Mouse (Mus musculus): ENCODE results near the gene Vps9d1. TPM values are rescaled to one million over a fixed set of nuclear protein-coding genes. Genes with fewer than 3 reads are reported as not detected.
"Not testable (repeated sequence)": the region's sequence is repeated elsewhere in the genome, so short reads cannot be mapped to it uniquely, and the experiment has no call there.

Vps9d1 gene
- polyA plus RNA-seq (2017; shearing (Covaris generic)), result 10 to 100 TPM in 1 of 3 experiments, 1 to 10 TPM in 2; 7.3 to 12.9 (median 7.4) TPM

DNA sequence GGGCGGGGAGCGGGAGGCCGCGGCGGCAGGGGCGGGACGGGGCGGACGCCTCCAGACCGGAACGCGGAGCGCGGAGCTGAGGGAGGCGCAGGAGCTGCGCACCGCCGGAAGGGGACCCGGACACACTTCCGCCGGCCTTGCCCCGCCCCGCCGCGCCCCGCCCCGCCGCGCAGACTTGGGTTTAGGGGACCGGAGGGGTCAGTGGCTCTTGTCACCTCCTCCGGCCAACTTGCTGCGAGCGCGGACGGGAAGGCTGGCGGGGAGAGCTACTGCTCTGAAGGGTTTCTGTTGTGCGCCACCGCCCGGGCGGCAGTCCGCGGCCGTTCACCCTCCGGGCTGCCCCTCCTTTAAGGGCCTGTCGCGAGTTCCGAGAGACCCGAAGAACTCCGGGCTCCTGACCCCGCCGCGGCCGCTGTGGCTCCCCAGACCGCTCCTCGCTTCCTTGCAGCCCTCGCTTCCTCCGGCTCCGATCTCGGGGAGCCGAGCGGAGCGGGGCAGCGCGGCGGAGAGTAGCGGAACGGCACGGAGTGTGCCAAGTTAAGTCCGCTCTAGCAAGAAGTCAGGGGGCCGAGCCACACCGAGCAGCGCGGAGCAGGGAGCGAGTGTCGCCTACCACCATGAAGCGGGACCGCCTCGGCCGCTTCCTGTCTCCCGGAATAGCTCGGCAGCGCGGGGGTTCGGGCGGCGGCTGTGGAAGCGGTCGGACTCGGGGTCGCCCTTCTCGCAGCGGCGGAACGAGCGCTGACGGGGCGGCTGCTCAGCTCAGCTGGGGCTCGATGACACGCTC lies at the start of gene Vps9d1, which contains the start of gene Zfp276:
Gene Vps9d1, minus strand, starts transcription at position 250 of the 787 bp plus-strand sequence.
Gene Zfp276, plus strand, starts transcription at position 97 of the 787 bp plus-strand sequence.
- peak; percentile 74 for ATAC-seq

- ATAC-seq, result no peak
Observed at GRCm38 (mm10) chr8:123298301-123298700, 44.2 kb upstream of the Vps9d1 start.

DNA sequence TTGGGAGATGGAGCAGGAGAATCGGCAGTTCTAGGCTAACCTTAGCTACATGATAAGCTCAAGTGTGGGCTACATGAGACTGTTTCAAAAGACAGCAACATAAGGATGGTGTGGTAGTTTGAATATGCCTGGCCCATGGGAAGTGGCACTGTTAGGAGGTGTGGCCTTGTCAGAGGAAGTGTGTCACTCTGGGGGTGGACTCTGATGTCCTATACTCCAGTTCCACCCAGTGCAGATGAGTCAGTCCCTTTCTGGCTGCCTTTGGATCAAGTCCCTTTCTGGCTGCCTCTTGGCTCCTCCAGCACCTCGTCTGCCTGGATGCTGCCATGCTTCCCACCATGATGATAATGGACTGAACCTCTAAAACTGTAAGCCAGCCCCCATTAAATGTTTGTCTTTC lies 38.6 kb upstream of the Vps9d1 start:
- ATAC-seq, result no peak

GRCm38 (mm10) chr8:123292281-123292680 lies 38.1 kb upstream of the Vps9d1 start:
- no peak for ATAC-seq

DNA sequence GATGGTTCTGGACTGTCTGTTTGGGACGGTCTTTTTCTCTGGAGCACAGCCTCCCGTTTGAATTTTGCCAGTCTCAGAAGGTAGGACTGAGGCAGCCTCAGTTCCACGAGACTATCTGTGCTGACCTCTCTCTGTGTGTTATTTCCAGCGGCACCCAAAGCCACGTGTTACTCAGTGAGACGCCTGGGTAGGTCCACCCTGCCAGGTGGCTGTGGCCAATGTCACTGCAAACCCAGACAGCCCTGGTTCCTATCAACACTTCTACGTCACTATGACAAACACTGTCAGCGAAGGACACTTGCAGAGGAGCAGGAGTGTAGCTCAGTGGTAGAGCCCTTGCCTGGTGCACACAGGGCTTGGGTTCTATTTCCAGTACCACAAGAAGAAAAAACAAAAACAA lies 37.6 kb upstream of the Vps9d1 start:
- ATAC-seq, result no peak

- ATAC-seq, result no peak
Observed at GRCm38 (mm10) chr8:123290679-123291078, 36.5 kb upstream of the Vps9d1 start.

DNA sequence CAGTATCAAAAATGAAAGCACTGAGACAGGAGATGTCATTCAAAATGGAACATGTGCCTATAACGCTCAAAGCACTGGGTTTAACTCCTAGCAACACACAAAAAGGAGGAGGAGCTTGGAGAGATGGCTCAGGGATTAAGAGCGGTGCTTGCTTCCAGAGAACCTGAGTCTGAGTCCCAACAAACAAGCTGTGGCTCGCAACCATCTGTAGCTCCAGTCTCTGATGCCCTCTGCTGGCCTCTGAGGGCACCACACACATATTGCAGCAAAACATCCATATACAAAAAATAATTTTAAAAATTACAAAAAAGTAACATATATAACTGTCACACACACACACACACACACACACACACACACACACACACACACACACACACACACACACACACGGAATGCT lies 36.0 kb upstream of the Vps9d1 start:
- ATAC-seq, result no peak

- no peak for ATAC-seq
Observed at GRCm38 (mm10) chr8:123287362-123287761, 33.2 kb upstream of the Vps9d1 start.

- ATAC-seq, result no peak
Observed at GRCm38 (mm10) chr8:123284493-123284892, 30.3 kb upstream of the Vps9d1 start.

GRCm38 (mm10) chr8:123283991-123284390 lies 29.8 kb upstream of the Vps9d1 start:
- no peak for ATAC-seq

GRCm38 (mm10) chr8:123282994-123283393 lies 28.8 kb upstream of the Vps9d1 start:
- ATAC-seq, result not testable (repeated sequence)

DNA sequence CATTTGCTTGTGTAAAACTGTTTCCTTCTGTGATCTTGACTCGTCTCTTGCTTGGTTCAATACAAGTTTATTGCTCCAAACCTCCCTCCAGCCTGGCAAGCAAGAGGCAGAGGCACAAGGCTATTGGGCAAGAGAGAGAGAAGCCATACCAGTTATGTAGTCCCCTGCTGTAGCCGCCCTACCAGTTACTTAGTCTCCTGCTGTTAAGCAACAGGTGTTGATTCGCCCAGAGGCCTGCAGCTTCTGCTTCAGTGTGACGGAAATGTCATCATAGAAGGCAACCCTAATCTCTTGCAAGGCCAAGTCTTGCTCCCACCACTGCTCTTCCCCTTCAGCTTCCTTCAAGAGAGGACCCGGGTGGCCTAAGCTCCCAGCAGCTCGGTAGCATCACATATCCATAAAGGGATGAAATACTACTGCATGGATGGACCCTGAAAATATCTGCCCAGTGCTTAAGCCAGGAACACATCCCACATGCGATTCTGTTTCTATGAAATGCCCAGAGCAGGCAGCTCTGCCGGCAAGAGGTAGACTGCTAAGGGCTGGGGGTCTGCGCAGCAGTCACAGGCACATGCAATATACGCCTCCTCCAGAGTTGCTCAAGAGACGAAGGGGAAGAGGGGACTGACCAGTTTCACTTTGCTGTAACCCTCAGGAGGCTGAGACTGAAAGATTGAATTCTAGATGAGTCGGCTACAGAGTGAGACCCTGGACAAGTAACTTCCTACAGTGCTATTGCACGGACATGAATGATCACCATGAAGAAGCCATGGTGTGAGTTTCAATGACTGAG lies 26.4 kb upstream of the Vps9d1 start:
- no peak for ATAC-seq

GRCm38 (mm10) chr8:123279828-123280227 lies 25.7 kb upstream of the Vps9d1 start:
- no peak for ATAC-seq

GRCm38 (mm10) chr8:123278445-123278844 lies 24.3 kb upstream of the Vps9d1 start:
- ATAC-seq, result no peak

- no peak for ATAC-seq
Observed at GRCm38 (mm10) chr8:123275096-123275495, 20.9 kb upstream of the Vps9d1 start.

DNA sequence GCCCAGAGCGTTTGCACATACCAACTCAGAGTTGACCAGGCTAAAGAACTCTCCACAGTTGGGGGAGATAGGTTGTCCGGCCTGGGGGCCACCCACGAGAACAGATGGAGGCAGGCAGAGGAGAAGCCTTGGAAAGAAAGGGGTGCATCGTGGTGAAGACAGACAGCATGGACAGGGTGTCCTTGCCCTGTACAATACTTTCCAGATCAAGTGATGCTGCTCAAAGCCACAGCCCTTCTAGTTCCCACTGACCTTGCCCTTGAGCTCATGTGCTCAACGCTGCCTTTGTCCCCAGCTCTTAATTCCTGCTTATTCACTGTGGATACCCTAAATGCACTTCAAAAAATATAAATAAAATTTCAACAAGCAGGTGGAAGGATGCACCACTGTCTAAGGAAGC lies 20.3 kb upstream of the Vps9d1 start:
- no peak for ATAC-seq

DNA sequence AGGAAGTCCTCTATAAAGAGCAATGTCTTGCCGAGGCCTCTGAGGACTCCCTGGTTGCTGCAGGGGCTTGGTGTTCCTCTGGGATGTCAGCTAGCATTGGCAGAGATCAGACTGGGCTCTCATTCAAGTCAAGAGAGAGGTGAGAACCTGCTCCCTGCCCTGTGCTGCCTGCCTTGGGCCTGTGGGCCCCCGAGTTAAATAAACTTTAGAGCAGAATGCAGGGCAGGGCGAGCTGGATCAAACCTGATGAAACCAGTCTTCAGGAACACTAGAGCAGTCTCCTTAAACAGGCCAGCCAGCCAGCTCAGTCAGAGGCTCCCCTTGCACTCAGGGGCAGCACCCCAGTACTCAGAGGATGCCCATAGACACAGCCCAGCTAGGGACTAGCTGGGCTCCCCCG lies 17.8 kb upstream of the Vps9d1 start:
- ATAC-seq, result no peak

DNA sequence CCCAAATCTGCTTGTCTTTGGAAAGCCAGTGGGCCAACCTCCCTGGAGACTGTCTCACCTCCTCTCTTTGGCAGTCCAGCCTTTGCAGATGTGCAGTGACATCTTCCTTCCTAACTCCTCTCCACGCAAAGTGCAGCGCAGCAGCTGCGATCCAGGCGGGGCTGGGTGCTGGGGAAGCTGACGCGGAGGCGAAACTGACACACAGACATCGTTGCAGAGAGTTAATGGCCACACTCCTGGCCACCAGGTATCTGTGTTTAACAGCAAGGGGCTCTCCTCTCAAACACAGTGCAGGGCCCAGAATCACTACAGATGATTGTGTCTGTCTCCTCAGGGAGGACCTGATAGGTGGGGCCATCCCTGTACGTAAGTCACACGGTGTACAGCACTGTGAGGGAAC lies 17.0 kb upstream of the Vps9d1 start:
- no peak for ATAC-seq

DNA sequence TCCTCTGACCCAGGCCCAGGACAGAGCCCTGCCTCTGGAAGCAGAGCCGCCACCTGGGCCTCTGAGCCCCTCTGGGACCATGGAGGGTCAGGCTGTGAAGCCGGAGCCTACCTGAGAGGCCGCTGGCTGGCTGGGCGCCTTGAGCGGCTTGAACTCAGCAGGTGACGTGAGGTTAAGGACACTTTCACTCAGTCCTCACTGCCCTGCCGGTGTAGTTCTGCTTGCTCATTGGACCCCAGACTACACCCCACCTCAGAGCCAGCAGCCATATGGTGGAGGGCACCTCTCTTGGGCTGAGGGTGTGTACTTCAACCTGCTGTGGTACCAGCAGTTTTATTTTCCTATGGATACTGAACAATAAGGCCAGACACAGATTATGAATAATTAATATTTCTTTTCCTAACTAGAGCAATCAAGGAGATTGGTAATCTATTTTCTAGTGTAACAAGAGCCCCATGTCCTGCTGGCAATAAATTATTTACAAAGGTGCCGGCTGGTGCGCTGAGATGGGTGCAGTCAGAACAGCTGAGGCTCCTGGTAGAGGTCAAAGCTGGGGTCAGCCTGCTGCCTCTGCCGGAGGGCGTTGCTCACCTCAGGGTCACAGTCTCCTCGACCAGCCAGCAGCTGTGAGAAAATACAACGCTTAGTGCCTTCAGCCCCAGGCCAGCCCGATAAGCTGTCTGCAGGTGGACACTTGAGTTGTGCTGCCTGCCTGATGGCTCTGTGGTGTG lies 13.9 kb upstream of the Vps9d1 start:
- no peak for ATAC-seq

DNA sequence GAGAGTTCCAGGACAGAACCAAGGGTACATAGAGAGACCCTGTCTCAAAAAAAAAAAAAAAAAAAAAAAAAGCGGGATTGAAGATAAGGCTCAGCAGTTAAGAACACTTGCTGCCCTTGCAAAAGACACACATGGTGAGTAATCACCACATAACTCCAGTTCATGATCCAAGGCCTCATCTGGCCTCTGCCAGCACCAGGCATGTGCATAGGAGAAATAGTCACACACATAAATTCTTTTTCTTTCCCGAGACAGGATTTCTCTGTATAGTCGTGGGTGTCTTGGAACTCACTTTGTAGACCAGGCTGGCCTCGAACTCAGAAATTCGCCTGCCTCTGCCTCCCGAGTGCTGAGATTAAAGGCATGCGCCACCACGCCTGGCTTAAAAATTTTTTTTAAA lies 3.4 kb upstream of the Vps9d1 start:
- ATAC-seq, result not testable (repeated sequence)

- ATAC-seq, result no peak
Observed at GRCm38 (mm10) chr8:123257114-123257513, 3.0 kb upstream of the Vps9d1 start.

- ATAC-seq, result no peak
Observed at GRCm38 (mm10) chr8:123255170-123255569, 1.0 kb upstream of the Vps9d1 start.
